Mouse (Mus musculus) urinary bladder, adult 2 months (tissue): ENCODE results near the gene Rab29. TPM values are rescaled to one million over a fixed set of nuclear protein-coding genes. Genes with fewer than 3 reads are reported as not detected.

Experiments used
- polyA plus RNA-seq: library from polyadenylated mRNA; depleted of rRNA; stranded (reverse); fragments of >200 nt; gene quantifications from 2 replicates; pipeline ENCODE4 v1.2.3, GENCODE M21; 2012; rRNA removed

Gene Rab29
- polyA plus RNA-seq, 1 experiment = 37.7 TPM

Other genes starting within 250 kb of the Rab29 start
- 181 and 198 TPM in 2 replicates for gene Ctse, start 228.9 kb upstream of the Rab29 start, polyA plus RNA-seq
- gene Rab7b, start 178.5 kb upstream of the Rab29 start, polyA plus RNA-seq = 24.6 and 29.4 TPM in 2 replicates
- 0.01 TPM in 1 of 2 replicates, not detected in the other for gene Slc26a9, start 123.2 kb upstream of the Rab29 start, polyA plus RNA-seq
- 6.5 TPM in 2 replicates for gene Pm20d1, start 69.8 kb upstream of the Rab29 start, polyA plus RNA-seq
- gene Slc41a1, start 39.7 kb upstream of the Rab29 start, polyA plus RNA-seq = 20.7 and 28.1 TPM in 2 replicates
- gene Nucks1, start 43.3 kb downstream of the Rab29 start, polyA plus RNA-seq = 23.2 and 32.6 TPM in 2 replicates
- 5.6 and 5.7 TPM in 2 replicates for gene Slc45a3, start 95.7 kb downstream of the Rab29 start, polyA plus RNA-seq
- 35.7 and 51.0 TPM in 2 replicates for gene Elk4, start 140.4 kb downstream of the Rab29 start, polyA plus RNA-seq
- gene Mfsd4a, start 200.8 kb downstream of the Rab29 start, polyA plus RNA-seq = 35.2 and 43.2 TPM in 2 replicates